Mouse (Mus musculus) hindbrain, embryonic 14.5 days (tissue): ENCODE measurements around the gene Mad1l1. TPM values are rescaled to one million over a fixed set of nuclear protein-coding genes. Genes with fewer than 3 reads are reported as not detected.

Experiments used
- ATAC-seq: fragments of 200-750 bp; cut with Nextera tagmentation; 2 replicates; pipeline ENCODE4 v1.8.0; 2017; ENCODE audit warnings: moderate number of reproducible peaks, mild to moderate bottlenecking, moderate TSS enrichment, moderate library complexity; ENCODE audit not compliant: low FRiP score
- DNase-seq: peaks from one replicate; pipeline ENCODE4 v3.0.0-alpha.2; 2015; ENCODE audit warnings: low spot score
- H3K27ac ChIP-seq: fragments of 300-500 bp; sonication (generic); 2 replicates; pipeline ENCODE4 v1.5.1; 2014; ENCODE audit warnings: mild to moderate bottlenecking, moderate library complexity
- H3K27me3 ChIP-seq: fragments of 300-500 bp; sonication (generic); 2 replicates; pipeline ENCODE4 v1.6.1; 2014; ENCODE audit warnings: mild to moderate bottlenecking, low read length, mixed read lengths; ENCODE audit not compliant: control insufficient read depth, insufficient read depth
- H3K36me3 ChIP-seq: fragments of 300-500 bp; sonication (generic); replicated peaks from 2 replicates; pipeline ENCODE4 v1.6.1; 2014; ENCODE audit not compliant: control insufficient read depth, insufficient read depth
- H3K4me1 ChIP-seq: fragments of 300-500 bp; sonication (generic); replicated peaks from 2 replicates; pipeline ENCODE4 v1.6.1; 2014; ENCODE audit warnings: antibody characterized with exemption, low read length, mixed read lengths; ENCODE audit not compliant: control insufficient read depth, insufficient read depth
- H3K4me2 ChIP-seq: fragments of 300-500 bp; sonication (generic); replicated peaks from 2 replicates; pipeline ENCODE4 v1.6.1; 2014; ENCODE audit warnings: mild to moderate bottlenecking, moderate library complexity
- H3K4me3 ChIP-seq: fragments of 300-500 bp; sonication (generic); replicated peaks from 2 replicates; pipeline ENCODE4 v1.5.1; 2014; ENCODE audit warnings: mild to moderate bottlenecking, low read length
- H3K9ac ChIP-seq: fragments of 300-500 bp; sonication (generic); 2 replicates; pipeline ENCODE4 v1.6.1; 2014
- H3K9me3 ChIP-seq: fragments of 300-500 bp; sonication (generic); 2 replicates; pipeline ENCODE4 v1.6.1; 2016; ENCODE audit warnings: low read length; ENCODE audit not compliant: control insufficient read depth
- WGBS: fragments of 180-500 bp; shearing (Covaris S2); extraction: QIAGEN DNeasy Blood & Tissue Kit; methylation state at CpG from one replicate; pipeline ENCODE4 v1.1.7; 2014; 5-methylcytosine and 5-hydroxymethylcytosine counted together
- polyA plus RNA-seq: library from polyadenylated mRNA; unstranded; fragments of >200 nt; fragmentation: Nextera tagmentation; extraction: Ambion mirVana; gene quantifications from 2 replicates; pipeline ENCODE4 v1.2.1, GENCODE M21; 2014

The Mad1l1 gene
- polyA plus RNA-seq, 1 experiment from 2014 or later = 28.3 TPM

DNA sequence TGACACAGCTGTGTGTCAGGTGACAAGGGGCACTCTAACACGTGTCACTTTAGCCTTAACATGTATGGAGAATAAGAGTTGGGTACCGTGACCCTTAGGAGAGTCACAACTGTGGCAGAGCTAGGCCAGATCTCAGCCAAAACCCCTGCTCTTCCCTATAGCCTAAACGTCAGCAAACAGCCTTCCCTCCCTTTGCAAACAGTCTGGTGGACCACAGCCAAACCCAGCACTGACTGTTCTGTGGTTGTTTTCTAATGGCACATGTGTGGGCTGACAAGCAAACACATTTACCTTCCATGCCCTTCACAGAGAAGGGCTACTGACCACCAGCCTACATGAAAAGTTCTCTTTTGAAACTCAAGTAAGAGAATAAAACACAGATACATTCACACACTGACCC is 116.9 kb downstream of the Mad1l1 start:
- ATAC-seq = no peak
- DNase-seq = no peak
- Histone ChIP-seq H3K4me3 (no peak overlapping the region), H3K4me2 (no peak overlapping the region), H3K27me3 (no peaks in the 10 kb centered on the region), H3K9ac (no peak overlapping the region), H3K9me3 (no peaks in the 10 kb centered on the region), H3K4me1 (peaks cover 10% of the 10 kb centered on the region), H3K27ac (no peak overlapping the region), H3K36me3 (no peaks in the 10 kb centered on the region)
- 80% methylated on average over 3 of the region's 3 CpGs for WGBS

DNA sequence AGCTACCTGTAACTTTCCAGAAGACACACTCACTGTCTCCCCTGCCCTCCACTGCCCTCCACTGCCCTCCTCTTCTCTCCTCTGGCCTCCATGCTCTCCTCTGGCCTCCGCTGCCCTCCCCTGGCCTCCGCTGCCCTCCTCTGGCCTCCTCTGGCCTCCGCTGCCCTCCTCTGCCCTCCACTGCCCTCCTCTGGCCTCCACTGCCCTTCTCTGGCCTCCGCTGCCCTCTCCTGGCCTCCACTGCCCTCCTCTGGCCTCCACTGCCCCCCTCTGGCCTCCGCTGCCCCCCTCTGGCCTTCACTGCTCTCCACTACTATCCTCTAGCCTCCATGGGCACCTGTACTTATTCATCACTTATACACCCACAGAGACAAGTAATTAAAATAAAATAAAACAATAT is 117.3 kb downstream of the Mad1l1 start:
- no peak for DNase-seq
- Histone ChIP-seq H3K27me3 (no peaks in the 10 kb centered on the region), H3K9ac (no peak overlapping the region), H3K4me3 (no peak overlapping the region), H3K4me1 (peaks cover 7% of the 10 kb centered on the region), H3K27ac (no peak overlapping the region), H3K36me3 (no peaks in the 10 kb centered on the region), H3K9me3 (no peaks in the 10 kb centered on the region), H3K4me2 (no peak overlapping the region)
- no peak for ATAC-seq
- WGBS = 81% methylated on average over 5 of the region's 5 CpGs

DNA sequence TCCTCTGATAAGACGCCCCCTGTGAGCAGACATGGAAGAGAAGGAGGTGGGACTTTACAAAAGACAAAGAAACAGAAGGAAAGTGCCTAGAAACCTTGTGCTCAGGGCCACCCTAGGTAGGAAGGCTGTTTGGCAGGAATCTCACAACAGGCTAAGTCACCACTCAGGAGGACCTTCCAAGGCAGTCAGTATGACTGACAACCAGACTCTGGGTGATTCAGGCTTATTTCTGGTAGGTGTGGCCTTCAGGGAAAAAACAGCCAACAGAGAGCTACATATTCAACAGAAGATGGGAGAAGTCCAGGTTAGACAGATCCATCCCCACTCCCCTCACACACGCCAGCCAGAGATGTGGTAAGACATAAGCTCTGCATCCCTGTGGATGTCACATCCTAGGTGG is 118.9 kb downstream of the Mad1l1 start:
- no peak for ATAC-seq
- Histone ChIP-seq H3K9me3 (no peaks in the 10 kb centered on the region), H3K9ac (no peak overlapping the region), H3K27me3 (no peaks in the 10 kb centered on the region), H3K4me1 (no peaks in the 10 kb centered on the region), H3K4me3 (no peak overlapping the region), H3K27ac (no peak overlapping the region), H3K4me2 (no peak overlapping the region), H3K36me3 (no peaks in the 10 kb centered on the region)
- 79% methylated on average over 2 of the region's 2 CpGs for WGBS
- DNase-seq = no peak

DNA sequence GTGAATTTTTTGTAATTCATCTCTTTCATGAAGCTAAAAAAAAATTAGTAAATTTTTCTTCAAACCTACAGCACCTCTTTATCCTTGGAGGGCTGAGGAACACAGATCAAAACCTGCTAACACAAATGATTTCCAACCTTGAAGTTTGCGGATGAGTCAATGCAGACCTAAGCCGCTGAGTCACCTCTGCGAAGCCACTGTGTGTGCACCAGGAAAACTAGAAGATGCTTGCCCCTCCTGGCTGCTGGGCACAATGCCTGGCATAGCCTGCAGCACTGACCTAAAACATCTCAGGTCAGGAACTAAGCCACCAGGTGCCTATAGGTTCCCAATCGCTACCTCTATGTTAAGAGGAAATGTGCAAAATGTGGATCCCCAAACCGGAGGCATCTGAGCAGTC is 119.8 kb downstream of the Mad1l1 start:
- Histone ChIP-seq H3K27ac (no peak overlapping the region), H3K9me3 (no peaks in the 10 kb centered on the region), H3K36me3 (no peaks in the 10 kb centered on the region), H3K4me1 (no peaks in the 10 kb centered on the region), H3K9ac (no peak overlapping the region), H3K4me3 (no peak overlapping the region), H3K27me3 (no peaks in the 10 kb centered on the region), H3K4me2 (no peak overlapping the region)
- WGBS = 94% methylated on average over 5 of the region's 5 CpGs
- DNase-seq = no peak
- no peak for ATAC-seq

DNA sequence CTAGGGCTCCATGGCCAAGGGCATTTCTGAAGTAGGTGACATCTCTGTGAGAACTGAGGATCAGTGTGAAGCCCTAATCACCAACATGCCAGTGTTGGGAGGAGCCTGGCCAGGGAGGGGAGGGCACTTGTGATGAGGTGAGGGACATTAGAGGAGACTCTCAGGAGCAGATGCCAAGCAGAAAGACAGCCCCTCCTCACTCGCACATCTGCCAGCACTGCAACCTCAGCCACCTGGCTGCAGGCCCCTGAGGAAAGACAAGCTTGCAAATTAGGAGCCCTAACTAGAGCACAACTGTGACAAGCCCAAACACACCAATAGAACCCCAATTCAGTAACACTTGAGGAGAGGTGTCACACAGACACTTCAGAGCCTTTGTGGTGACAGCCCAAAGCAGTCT is 120.2 kb downstream of the Mad1l1 start:
- WGBS = 81% methylated on average over 1 of the region's 1 CpGs
- Histone ChIP-seq H3K9ac (no peak overlapping the region), H3K4me3 (no peak overlapping the region)

DNA sequence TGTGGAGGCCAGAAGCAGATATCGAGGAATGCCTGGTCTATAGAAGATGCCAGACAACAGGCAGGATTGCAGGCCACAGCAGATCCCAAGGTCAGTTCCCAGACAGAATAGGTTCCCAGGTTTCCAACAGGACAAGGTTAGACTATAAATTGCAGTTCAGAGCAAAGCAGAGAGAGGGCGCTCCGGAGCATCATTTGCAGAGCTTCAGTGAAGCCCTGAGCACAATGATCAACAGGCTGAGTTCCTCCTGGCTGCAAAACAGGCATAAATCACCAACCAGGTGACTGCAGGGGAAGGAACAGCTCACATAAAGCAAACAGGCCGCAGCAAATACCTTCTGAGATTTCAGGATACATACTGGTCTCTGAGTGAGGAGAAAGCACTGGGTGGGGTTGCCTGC is 123.6 kb downstream of the Mad1l1 start:
- ATAC-seq (no peak), DNase-seq (peak; percentile 83)
- H3K9ac ChIP-seq = no peak overlapping the region
- no peaks in the 10 kb centered on the region for H3K36me3 ChIP-seq
- H3K4me1 ChIP-seq = peaks cover 10% of the 10 kb centered on the region
- H3K4me3 ChIP-seq = no peak overlapping the region
- H3K9me3 ChIP-seq = no peaks in the 10 kb centered on the region
- no peaks in the 10 kb centered on the region for H3K27me3 ChIP-seq
- H3K4me2 ChIP-seq = no peak overlapping the region
- 31% methylated on average over 4 of the region's 4 CpGs for whole genome bisulfite sequencing
- H3K27ac ChIP-seq = no peak overlapping the region

More for the DNA sequence above, 120.2 kb downstream of the Mad1l1 start:
- H3K27ac ChIP-seq = no peak overlapping the region
- DNase-seq (no peak), ATAC-seq (no peak)
- H3K4me2 ChIP-seq = no peak overlapping the region
- H3K9me3 ChIP-seq = no peaks in the 10 kb centered on the region
- no peaks in the 10 kb centered on the region for H3K27me3 ChIP-seq
- H3K4me1 ChIP-seq = no peaks in the 10 kb centered on the region
- no peaks in the 10 kb centered on the region for H3K36me3 ChIP-seq

DNA sequence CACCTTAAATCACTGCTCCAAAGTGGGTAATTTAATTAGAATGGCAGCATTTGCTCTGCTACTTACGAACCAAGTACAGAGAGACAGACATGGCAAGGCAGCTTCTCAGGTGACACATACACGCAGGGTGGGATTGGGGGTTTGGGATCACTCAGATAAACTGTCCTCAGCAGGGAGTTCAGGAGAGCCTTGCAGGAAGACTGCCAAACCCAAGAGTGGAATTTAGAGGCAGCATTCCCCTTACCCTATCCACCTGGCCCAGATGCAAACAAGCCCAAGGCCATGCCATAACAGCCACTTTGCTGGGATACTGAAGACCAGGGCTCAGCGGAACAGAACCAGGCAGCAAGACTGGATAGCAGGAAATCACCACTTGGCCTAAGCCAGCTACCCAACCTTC is 124.9 kb downstream of the Mad1l1 start:
- WGBS = 88% methylated on average over 3 of the region's 3 CpGs
- no peak for ATAC-seq
- Histone ChIP-seq H3K9me3 (no peaks in the 10 kb centered on the region), H3K27me3 (no peaks in the 10 kb centered on the region), H3K27ac (no peak overlapping the region), H3K9ac (no peak overlapping the region), H3K36me3 (0 out of 2 replicates have a peak, but pooled peaks cover 5% of the 10 kb centered on the region), H3K4me3 (no peak overlapping the region), H3K4me2 (no peak overlapping the region), H3K4me1 (peaks cover 10% of the 10 kb centered on the region)
- DNase-seq = no peak

DNA sequence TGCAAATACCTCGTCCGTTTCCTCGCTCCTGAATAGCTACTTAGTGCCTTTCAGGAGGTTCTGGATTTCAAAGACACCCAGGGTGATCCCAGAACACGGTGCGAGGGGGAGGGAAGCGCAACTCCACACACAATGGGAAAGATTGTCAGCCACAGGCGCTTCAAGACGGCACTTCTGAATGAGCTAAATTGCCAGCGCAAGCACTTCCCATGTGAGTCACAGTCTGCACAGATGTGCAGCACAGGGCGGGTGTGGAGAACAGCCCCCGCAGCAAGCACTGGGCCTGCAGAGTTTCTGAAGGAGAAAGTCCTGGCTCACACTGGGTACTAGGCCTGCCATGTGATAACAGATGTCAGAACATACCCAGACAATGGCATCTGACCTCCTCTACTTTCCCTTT is 127.2 kb downstream of the Mad1l1 start:
- Histone ChIP-seq H3K4me2 (no peak overlapping the region), H3K9ac (no peak overlapping the region), H3K27me3 (no peaks in the 10 kb centered on the region), H3K4me3 (no peak overlapping the region), H3K4me1 (peaks cover 13% of the 10 kb centered on the region), H3K27ac (no peak overlapping the region), H3K9me3 (no peaks in the 10 kb centered on the region), H3K36me3 (0 out of 2 replicates have a peak, but pooled peaks cover 5% of the 10 kb centered on the region)
- WGBS = 33% methylated on average over 11 of the region's 11 CpGs
- ATAC-seq = no peak
- no peak for DNase-seq

DNA sequence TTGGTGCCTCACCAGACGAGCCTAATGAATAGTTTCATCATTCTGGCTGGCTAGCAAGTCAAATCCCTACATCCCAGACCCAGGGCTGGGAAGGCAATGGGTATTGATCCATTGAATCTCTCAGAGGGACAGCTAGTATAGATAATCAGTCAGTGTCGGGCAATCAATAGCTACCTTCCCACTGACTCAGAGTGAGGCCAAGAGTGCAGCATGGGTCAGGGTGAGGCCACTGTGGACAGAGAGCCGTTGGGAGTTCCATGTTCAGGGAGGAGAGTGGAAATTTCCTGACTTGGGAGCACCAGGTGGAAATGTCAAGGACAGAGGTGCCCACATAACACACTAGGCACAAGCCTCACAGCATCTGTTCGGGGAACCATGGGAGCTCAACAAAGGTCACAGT is 129.8 kb downstream of the Mad1l1 start:
- DNase-seq (no peak), ATAC-seq (no peak)
- WGBS = 60% methylated on average over 4 of the region's 4 CpGs

DNA sequence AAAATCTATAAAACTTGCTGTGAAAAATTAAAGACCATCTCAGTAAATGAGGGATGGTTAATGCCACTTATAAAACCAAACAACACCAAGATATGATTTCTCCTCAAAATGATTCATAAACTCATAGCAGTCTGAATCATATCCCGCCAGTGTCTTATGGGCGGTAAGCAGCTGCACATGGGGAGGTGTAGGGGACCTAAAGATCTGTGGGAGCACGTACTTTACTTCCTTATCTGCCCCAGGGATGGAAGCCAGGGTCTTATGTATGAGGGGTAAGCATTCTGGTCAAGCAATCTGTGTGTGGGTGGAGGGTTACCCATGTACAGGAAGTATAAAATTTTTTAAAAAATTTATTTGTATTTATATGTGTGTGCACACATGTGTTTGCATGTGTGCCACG is 135.0 kb downstream of the Mad1l1 start:
- Histone ChIP-seq H3K4me1 (peaks cover 3% of the 10 kb centered on the region; the same call in 1 of the 2 replicates), H3K9ac (no peak overlapping the region), H3K4me3 (no peak overlapping the region), H3K4me2 (no peak overlapping the region), H3K27me3 (no peaks in the 10 kb centered on the region), H3K9me3 (no peaks in the 10 kb centered on the region), H3K27ac (no peak overlapping the region), H3K36me3 (no peaks in the 10 kb centered on the region)
- DNase-seq (no peak), ATAC-seq (no peak)
- 92% methylated on average over 4 of the region's 4 CpGs for WGBS

More for the DNA sequence above, 129.8 kb downstream of the Mad1l1 start:
- H3K4me1 ChIP-seq = peaks cover 13% of the 10 kb centered on the region
- H3K9me3 ChIP-seq = no peaks in the 10 kb centered on the region
- H3K27ac ChIP-seq = no peak overlapping the region
- no peak overlapping the region for H3K4me2 ChIP-seq
- H3K36me3 ChIP-seq = 0 out of 2 replicates have a peak, but pooled peaks cover 5% of the 10 kb centered on the region
- no peak overlapping the region for H3K4me3 ChIP-seq
- no peaks in the 10 kb centered on the region for H3K27me3 ChIP-seq
- no peak overlapping the region for H3K9ac ChIP-seq
